Mouse (Mus musculus) myocyte (in vitro differentiated cells): ENCODE measurements at regions not wholly inside any gene's neighbourhood (a gene's known extent, or its start where the extent isn't known, plus 50 kb on each side); places are given as distances from the start of the nearest gene placed in this dataset.

Source experiments
- CEBPB ChIP-seq: IDR thresholded peaks from 2 replicates; pipeline ENCODE4 v1.6.1; 2011; ENCODE audit warnings: mild to moderate bottlenecking, moderate library complexity; ENCODE audit not compliant: poor library complexity, insufficient read depth, severe bottlenecking
- MAX ChIP-seq: IDR thresholded peaks from one replicate; pipeline ENCODE4 v1.6.1; 2011; ENCODE audit warnings: low read depth, mild to moderate bottlenecking, control low read depth
- MYOD1 ChIP-seq, 3 experiments: IDR thresholded peaks; one replicate each; pipeline ENCODE4 v1.6.1; 2011; ENCODE audit warnings: control low read depth in 2 of 3, low read depth in 2 of 3, mild to moderate bottlenecking in 2 of 3, moderate library complexity in 1 of 3; ENCODE audit not compliant: insufficient read length in 2 of 3, control insufficient read depth in 1 of 3
- POLR2A ChIP-seq: IDR thresholded peaks from one replicate; pipeline ENCODE4 v1.6.1; 2011; ENCODE audit warnings: low read depth, mild to moderate bottlenecking, control low read depth, moderate library complexity; ENCODE audit not compliant: insufficient read length
- POLR2AphosphoS2 ChIP-seq: IDR thresholded peaks from one replicate; pipeline ENCODE4 v1.6.1; 2011; ENCODE audit warnings: low read depth, control low read depth; ENCODE audit not compliant: insufficient read length
- REST ChIP-seq: IDR thresholded peaks from one replicate; pipeline ENCODE4 v1.6.1; 2011; ENCODE audit warnings: mild to moderate bottlenecking, control low read depth, moderate library complexity; ENCODE audit not compliant: insufficient read depth, insufficient read length
- SRF ChIP-seq: IDR thresholded peaks from one replicate; pipeline ENCODE4 v1.6.1; 2011; ENCODE audit warnings: low read depth; ENCODE audit not compliant: control insufficient read depth, insufficient read length
- TCF12 ChIP-seq: IDR thresholded peaks from one replicate; pipeline ENCODE4 v1.6.1; 2011; ENCODE audit warnings: mild to moderate bottlenecking, control low read depth; ENCODE audit not compliant: poor library complexity, insufficient read depth, severe bottlenecking
- USF1 ChIP-seq: IDR thresholded peaks from one replicate; pipeline ENCODE4 v1.6.1; 2011; ENCODE audit warnings: low read depth, mild to moderate bottlenecking, control low read depth, moderate library complexity

GRCm38 (mm10) chrX:167052456-167052855 is 156.7 kb downstream of the Tmsb4x start:
- TF ChIP-seq MYOD1 (IDR thresholded peaks at IDR 0.05; ENCODE audit: control insufficient read depth in 1 of 3, insufficient read length in 2 of 3, low read depth in 2 of 3): no peak
- TF ChIP-seq POLR2A: no peak
- TF ChIP-seq TCF12: no peak
- TF ChIP-seq USF1: no peak
- no peak for TF ChIP-seq REST
- no peak for TF ChIP-seq SRF
- TF ChIP-seq POLR2AphosphoS2: no peak
- TF ChIP-seq MAX: no peak
- no peak for TF ChIP-seq CEBPB
